Mouse (Mus musculus) liver, embryonic 12.5 days (tissue): ENCODE data around the gene Il17rd. TPM values are rescaled to one million over a fixed set of nuclear protein-coding genes. Genes with fewer than 3 reads are reported as not detected.

Source experiments
- ATAC-seq: fragments of 200-750 bp; cut with Nextera tagmentation; 2 replicates; pipeline ENCODE4 v1.8.0; 2017; ENCODE audit warnings: moderate number of reproducible peaks, mild to moderate bottlenecking, moderate library complexity
- H3K27ac ChIP-seq: fragments of 300-500 bp; sonication (generic); 2 replicates; pipeline ENCODE4 v1.5.1; 2016; ENCODE audit warnings: mild to moderate bottlenecking
- H3K27me3 ChIP-seq: fragments of 300-500 bp; sonication (generic); replicated peaks from 2 replicates; pipeline ENCODE4 v1.6.1; 2016; ENCODE audit warnings: mild to moderate bottlenecking, moderate library complexity
- H3K36me3 ChIP-seq: fragments of 300-500 bp; sonication (generic); 2 replicates; pipeline ENCODE4 v1.6.1; 2016; ENCODE audit warnings: mild to moderate bottlenecking, moderate library complexity
- H3K4me1 ChIP-seq: fragments of 300-500 bp; sonication (generic); 2 replicates; pipeline ENCODE4 v1.6.1; 2016
- H3K4me2 ChIP-seq: fragments of 300-500 bp; sonication (generic); 2 replicates; pipeline ENCODE4 v1.6.1; 2016; ENCODE audit warnings: mild to moderate bottlenecking, moderate library complexity
- H3K4me3 ChIP-seq: fragments of 300-500 bp; sonication (generic); 2 replicates; pipeline ENCODE4 v1.5.1; 2016; ENCODE audit warnings: mild to moderate bottlenecking, moderate library complexity
- H3K9ac ChIP-seq: fragments of 300-500 bp; sonication (generic); 2 replicates; pipeline ENCODE4 v1.6.1; 2016; ENCODE audit warnings: mild to moderate bottlenecking, moderate library complexity
- H3K9me3 ChIP-seq: fragments of 300-500 bp; sonication (generic); replicated peaks from 2 replicates; pipeline ENCODE4 v1.6.1; 2016; ENCODE audit warnings: mild to moderate bottlenecking, moderate library complexity
- WGBS: fragments of 180-500 bp; shearing (Covaris S2); methylation state at CpG from one replicate; pipeline ENCODE4 v1.1.7; 2016; ENCODE audit not compliant: insufficient replicate concordance; 5-methylcytosine and 5-hydroxymethylcytosine counted together
- polyA plus RNA-seq: library from polyadenylated mRNA; unstranded; fragments of >200 nt; fragmentation: Nextera tagmentation; extraction: Ambion mirVana; gene quantifications from 2 replicates; pipeline ENCODE4 v1.2.1, GENCODE M21; 2016

The Il17rd gene
- polyA plus RNA-seq, 1 experiment from 2014 or later, result 0.27 TPM

DNA sequence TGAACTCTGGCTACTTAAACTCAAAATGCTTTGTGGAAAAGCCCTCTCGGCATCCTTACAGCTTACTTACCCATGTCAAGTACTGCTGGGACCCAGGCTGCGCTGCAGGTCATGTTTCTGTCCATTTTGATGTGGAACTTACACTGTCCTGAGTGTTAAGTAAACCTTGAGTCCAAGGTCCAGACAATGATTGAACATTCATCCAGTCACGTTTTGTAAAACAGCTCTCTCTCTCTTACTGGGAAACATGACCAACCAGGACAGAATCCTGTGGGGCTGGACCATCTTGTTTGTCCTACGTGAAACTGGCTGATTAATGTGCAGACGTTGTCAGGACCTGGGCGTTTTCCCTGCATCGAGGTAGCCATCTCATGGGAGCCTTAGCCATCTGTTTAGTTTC is 63.0 kb downstream of the Il17rd start:
- Histone ChIP-seq H3K27me3 (no peaks in the 10 kb centered on the region), H3K9ac (no peak overlapping the region), H3K4me2 (no peak overlapping the region), H3K9me3 (no peaks in the 10 kb centered on the region), H3K36me3 (no peaks in the 10 kb centered on the region), H3K4me1 (no peaks in the 10 kb centered on the region), H3K27ac (no peak overlapping the region), H3K4me3 (no peak overlapping the region)
- WGBS, result 57% methylated on average over 7 of the region's 7 CpGs
- ATAC-seq, result peak; percentile 47; the same call in 1 of the 2 replicates

DNA sequence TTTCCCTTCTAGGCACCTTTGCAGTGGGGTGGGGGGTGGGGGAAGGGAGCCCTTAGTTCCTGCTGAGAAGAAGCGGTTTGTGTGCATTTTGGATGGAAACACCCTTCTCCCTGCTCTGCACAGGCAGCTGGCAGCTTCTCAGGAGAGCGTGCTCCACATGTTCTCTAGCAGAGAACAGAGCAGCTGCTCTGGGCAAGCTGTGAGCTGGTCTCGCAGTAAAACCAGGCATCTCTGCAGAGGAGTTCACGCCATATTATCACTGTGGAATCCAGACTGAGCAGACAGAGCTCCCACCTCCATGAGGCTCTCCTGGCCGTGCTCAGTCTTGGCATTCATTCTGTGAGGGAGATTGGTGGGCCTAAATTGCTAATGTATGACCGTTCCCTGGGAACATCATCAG is 64.0 kb downstream of the Il17rd start:
- H3K27ac ChIP-seq, result no peak overlapping the region
- H3K9ac ChIP-seq, result no peak overlapping the region
- H3K27me3 ChIP-seq, result 0 out of 2 replicates have a peak, but pooled peaks cover 3% of the 10 kb centered on the region
- no peaks in the 10 kb centered on the region for H3K9me3 ChIP-seq
- no peaks in the 10 kb centered on the region for H3K36me3 ChIP-seq
- H3K4me1 ChIP-seq, result no peaks in the 10 kb centered on the region
- no peak for ATAC-seq
- 63% methylated on average over 6 of the region's 6 CpGs for whole genome bisulfite sequencing
- H3K4me3 ChIP-seq, result no peak overlapping the region
- no peak overlapping the region for H3K4me2 ChIP-seq

DNA sequence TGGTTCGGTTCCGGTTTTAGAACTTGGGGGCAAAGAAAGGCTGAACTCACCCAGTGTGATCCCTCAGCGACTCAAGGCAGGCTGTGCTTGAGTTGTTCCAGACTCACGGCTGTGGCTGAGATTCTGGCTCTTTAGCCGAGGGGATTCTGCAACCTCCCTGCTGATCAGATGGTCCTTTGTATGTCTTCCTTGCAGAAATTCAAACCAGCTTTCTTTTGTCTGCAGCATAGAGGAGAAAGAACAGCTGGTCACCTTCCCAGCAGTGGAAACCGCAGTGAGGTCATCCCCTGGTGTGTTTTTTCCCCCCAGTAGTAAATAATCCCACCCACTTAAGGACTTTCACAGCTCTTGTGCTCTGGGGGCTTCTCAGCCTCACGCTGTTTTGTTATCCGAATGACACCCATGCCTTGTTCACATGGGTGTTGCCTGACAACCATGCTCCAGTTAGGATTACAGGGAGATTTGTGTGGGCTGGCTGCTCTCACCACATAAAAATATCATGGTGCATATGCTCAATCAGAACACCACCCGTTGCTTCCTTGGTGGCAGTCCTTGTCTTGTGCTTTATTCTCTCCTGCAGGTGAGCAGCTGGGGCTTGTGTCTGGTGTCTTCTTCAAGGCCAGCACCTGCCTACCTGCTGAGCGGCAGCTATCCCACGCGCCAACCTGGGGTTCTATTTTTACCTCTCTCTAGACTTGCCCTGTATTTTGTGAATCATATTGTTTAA is 67.2 kb downstream of the Il17rd start:
- Histone ChIP-seq H3K27me3 (0 out of 2 replicates have a peak, but pooled peaks cover 3% of the 10 kb centered on the region), H3K36me3 (no peaks in the 10 kb centered on the region), H3K9me3 (no peaks in the 10 kb centered on the region), H3K9ac (no peak overlapping the region), H3K4me2 (no peak overlapping the region), H3K27ac (no peak overlapping the region), H3K4me1 (no peaks in the 10 kb centered on the region), H3K4me3 (no peak overlapping the region)
- no peak for ATAC-seq
- 68% methylated on average over 12 of the region's 12 CpGs for WGBS

DNA sequence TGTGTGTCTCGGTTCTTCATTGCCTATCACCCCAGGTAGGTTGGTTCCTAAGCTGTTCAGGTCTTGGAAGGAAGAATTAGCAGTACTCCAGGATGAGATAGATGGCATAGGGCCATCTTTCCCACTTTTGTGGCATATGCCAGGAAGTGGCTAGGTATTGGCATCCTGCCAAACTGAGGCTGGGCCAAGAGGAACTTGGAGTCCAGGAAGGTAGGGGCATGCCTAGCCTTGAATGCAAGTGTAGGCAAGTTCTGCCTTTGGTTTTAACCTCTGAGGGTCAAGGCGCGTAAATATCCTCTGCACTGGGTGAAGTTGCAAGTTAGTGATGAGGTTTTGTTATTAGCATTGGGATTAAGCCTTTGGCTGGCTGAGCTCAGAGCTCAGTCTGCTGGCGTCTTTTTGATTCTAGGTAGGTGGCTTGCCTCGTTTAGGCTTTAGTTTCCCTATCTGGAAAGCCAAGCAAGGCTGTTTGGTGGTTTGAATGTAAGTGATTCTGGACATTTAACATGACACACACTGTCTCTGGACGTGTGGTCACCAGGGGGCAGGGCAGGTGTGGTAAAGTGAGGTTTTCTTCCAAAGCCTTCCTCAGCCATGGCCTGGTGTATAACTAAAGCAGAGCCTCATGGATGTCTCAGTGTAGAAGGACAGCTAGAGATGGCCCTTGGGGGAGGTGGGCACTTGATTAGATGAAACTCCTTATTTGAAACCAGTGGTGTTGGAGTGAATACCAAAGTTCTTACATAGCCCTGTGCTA is 70.2 kb downstream of the Il17rd start:
- H3K4me1 ChIP-seq, result no peaks in the 10 kb centered on the region
- no peak overlapping the region for H3K4me3 ChIP-seq
- H3K27ac ChIP-seq, result no peak overlapping the region
- WGBS, result 45% methylated on average over 6 of the region's 6 CpGs
- H3K9ac ChIP-seq, result no peak overlapping the region
- peaks cover 14% of the 10 kb centered on the region for H3K27me3 ChIP-seq
- no peaks in the 10 kb centered on the region for H3K9me3 ChIP-seq
- ATAC-seq, result no peak
- H3K36me3 ChIP-seq, result no peaks in the 10 kb centered on the region
- no peak overlapping the region for H3K4me2 ChIP-seq

DNA sequence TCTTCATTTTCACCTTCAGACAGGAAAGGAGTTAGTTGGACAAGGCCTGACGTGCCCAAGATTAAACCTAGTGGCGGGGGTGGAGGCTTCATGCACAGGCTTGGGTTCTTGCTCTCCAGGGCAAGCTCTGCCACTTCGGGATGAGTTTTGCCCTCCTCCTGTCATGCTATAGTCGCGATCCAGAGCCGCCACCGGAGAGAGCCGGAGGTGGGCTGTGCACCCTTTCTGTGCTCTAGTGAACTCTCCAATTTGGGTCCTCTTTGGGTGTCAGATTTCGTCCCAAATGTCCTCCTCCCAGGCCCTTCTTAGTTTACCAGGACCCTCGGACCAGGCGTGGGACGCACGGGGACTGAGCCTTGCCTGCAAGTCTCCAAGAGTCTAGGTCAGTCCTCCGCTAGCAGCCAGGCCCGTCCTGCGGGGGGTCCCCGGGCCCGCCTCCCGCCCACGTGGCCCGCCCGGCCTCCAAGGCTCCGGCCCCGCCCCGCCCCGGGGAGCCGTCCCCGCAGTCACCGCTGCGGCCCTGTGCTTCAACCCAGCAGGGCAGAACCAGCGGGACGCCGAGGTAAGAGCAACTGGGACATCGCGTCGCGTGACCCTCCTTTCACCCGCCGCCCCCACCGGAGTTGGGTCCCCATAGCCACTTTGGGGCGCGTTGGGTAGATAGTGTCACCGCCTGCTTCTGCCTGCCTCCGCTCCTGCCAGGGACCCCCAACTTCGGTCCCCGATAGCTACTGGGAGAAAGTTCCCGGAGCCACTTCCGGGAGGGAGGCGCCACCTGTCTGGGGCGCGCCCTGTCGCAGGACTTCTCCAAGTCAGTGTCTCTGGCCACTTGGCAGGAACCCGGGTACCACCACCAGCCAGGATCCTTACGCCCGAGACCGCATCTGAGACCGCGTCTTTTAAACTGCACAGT is 75.9 kb downstream of the Il17rd start, which contains the start of gene Arhgef3:
Gene Arhgef3 (plus strand): TSS at position 538 of the 913 bp plus-strand sequence.
- Histone ChIP-seq H3K4me1 (no peaks in the 10 kb centered on the region; the same call in 1 of the 2 replicates), H3K4me3 (peak within 1 kb of the TSS; percentile 55), H3K27me3 (peaks cover 50% of the 10 kb centered on the region), H3K9me3 (no peaks in the 10 kb centered on the region), H3K9ac (peak within 1 kb of the TSS; percentile 28; the same call in 1 of the 2 replicates), H3K4me2 (peak within 1 kb of the TSS; percentile 80), H3K27ac (no peak within 1 kb of the TSS), H3K36me3 (no peaks in the 10 kb centered on the region)
- 2% methylated on average over 58 of the region's 58 CpGs for WGBS
- ATAC-seq, result peak; percentile 55

DNA sequence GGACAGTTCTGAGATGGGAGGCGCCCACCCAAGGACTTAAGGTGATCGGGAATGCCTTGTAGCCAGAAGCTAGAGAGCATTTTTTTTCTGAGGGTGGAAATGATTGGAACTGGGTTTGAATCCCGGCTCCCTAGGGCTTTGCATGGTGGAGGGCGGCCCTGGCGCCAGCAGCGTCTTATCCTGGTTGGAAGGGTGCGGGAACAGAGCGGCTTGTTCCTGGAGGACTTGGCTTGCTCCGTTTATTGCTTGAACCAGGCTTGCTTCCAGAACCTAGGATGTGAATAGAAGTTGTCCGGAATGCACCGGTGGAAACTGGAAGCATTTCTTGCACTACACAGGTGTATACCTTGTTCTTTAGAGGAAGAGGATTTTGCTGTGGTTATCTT is 76.5 kb downstream of the Il17rd start:
- H3K27me3 ChIP-seq, result peaks cover 50% of the 10 kb centered on the region
- H3K4me1 ChIP-seq, result no peaks in the 10 kb centered on the region; the same call in 1 of the 2 replicates
- no peak overlapping the region for H3K27ac ChIP-seq
- no peaks in the 10 kb centered on the region for H3K9me3 ChIP-seq
- H3K4me3 ChIP-seq, result peak overlapping the region; percentile 55
- WGBS, result 17% methylated on average over 11 of the region's 11 CpGs
- no peak overlapping the region for H3K9ac ChIP-seq
- no peaks in the 10 kb centered on the region for H3K36me3 ChIP-seq
- peak overlapping the region; percentile 80 for H3K4me2 ChIP-seq
- ATAC-seq, result no peak

DNA sequence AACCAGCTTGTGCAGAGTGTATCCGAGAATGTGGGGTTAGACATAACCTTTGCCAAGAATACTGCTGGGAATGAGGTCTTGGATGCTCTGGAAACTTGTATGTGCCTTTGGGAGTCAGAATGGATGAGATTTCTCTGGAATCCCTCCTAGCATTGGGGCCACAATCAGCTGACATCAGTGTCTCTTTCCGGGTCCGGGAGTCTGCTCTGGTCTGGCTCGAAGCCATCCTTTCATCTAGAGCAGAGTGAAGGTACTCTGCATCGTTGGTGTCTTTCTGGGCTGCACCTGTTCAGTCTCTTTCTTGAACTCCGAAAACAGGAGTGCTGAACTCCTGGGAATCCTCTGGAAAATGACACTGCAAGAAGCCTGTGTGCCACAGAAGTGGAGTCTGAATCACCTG is 77.2 kb downstream of the Il17rd start:
- no peak overlapping the region for H3K4me3 ChIP-seq
- no peak for ATAC-seq
- WGBS, result 58% methylated on average over 6 of the region's 6 CpGs
- H3K9ac ChIP-seq, result no peak overlapping the region
- no peak overlapping the region for H3K27ac ChIP-seq
- no peak overlapping the region for H3K4me2 ChIP-seq
- no peaks in the 10 kb centered on the region for H3K9me3 ChIP-seq
- no peaks in the 10 kb centered on the region for H3K36me3 ChIP-seq
- H3K4me1 ChIP-seq, result no peaks in the 10 kb centered on the region; the same call in 1 of the 2 replicates
- H3K27me3 ChIP-seq, result peaks cover 50% of the 10 kb centered on the region

DNA sequence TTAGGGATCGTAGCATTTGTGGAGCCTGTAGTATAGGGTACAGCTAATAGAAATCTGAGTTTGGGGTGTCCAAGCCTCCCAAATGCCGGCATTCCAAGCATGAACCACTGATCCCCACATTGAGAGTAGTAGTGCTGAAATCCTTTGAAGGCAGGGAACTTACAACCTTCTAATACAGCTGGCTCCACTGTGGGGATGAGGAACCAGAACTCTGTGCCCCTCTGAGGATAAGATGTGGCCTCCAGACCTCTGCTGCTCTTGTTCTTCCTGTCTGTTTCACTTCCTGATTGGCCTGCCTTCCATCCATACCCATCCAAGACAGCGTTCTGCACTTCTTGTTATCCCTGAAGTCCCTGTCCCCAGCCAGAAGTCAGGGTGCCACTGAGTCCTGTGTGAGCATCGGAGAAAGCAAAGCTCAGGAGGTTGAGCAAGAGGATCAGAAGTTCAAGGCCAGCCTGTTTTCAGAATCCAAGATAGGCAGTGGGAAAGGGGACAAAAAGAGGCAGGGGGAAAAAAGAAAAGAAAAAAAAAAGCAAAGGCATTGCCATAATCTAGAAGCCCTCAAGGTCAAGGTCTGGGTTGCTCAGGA is 77.9 kb downstream of the Il17rd start:
- H3K4me1 ChIP-seq, result no peaks in the 10 kb centered on the region; the same call in 1 of the 2 replicates
- no peak overlapping the region for H3K9ac ChIP-seq
- H3K4me3 ChIP-seq, result no peak overlapping the region
- no peak overlapping the region for H3K4me2 ChIP-seq
- 49% methylated on average over 4 of the region's 4 CpGs for WGBS
- H3K9me3 ChIP-seq, result no peaks in the 10 kb centered on the region
- H3K36me3 ChIP-seq, result no peaks in the 10 kb centered on the region
- peaks cover 50% of the 10 kb centered on the region for H3K27me3 ChIP-seq
- H3K27ac ChIP-seq, result no peak overlapping the region
- no peak for ATAC-seq

DNA sequence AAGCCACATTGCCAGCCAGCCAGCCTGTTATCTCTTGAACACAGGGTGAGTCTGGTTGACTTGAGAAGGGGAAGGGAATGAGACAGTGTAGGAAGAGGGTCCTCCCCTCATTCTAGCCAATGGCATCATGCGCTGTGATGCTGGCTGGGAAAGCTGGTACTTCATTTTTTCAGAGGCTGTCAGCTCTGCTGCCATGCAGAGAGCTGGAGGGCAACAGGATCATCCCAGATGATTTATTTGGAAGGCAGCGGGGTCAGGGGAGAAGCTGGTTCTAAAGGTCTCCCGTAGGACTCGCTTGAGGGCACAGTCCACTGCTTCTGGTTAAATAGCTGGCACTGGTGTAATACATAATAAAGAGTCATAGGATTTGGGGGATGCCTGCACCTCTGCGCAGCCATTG is 79.8 kb downstream of the Il17rd start:
- no peak overlapping the region for H3K27ac ChIP-seq
- no peaks in the 10 kb centered on the region for H3K36me3 ChIP-seq
- peaks cover 42% of the 10 kb centered on the region for H3K27me3 ChIP-seq
- H3K4me2 ChIP-seq, result no peak overlapping the region
- no peak for ATAC-seq
- WGBS, result 79% methylated on average over 5 of the region's 5 CpGs
- H3K9me3 ChIP-seq, result no peaks in the 10 kb centered on the region
- H3K4me3 ChIP-seq, result no peak overlapping the region
- H3K4me1 ChIP-seq, result no peaks in the 10 kb centered on the region; the same call in 1 of the 2 replicates
- no peak overlapping the region for H3K9ac ChIP-seq

DNA sequence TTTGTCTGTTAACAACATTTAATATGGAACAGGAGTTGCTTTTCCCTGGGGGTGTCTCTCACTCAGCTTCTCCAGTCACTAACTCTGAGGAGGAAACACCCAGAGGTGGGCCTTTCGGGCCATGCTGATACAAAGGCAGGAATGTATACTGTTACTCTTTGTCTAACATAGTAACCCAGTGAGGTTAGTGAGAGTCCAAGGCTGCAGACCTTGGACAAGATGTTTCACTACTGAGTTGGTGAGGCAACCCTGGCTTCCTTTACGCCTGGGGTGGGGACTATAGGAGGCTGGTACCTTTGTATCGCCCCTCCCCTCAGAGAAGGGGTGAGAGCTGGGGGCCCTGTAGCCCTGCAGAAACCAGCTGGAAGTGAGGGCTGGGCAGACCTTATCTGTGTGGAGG is 83.9 kb downstream of the Il17rd start:
- Histone ChIP-seq H3K9ac (no peak overlapping the region), H3K27ac (no peak overlapping the region), H3K4me3 (no peak overlapping the region), H3K9me3 (no peaks in the 10 kb centered on the region), H3K27me3 (peaks cover 9% of the 10 kb centered on the region; the same call in 1 of the 2 replicates), H3K4me2 (no peak overlapping the region), H3K36me3 (no peaks in the 10 kb centered on the region), H3K4me1 (no peaks in the 10 kb centered on the region)
- 67% methylated on average over 3 of the region's 3 CpGs for WGBS
- ATAC-seq, result no peak

DNA sequence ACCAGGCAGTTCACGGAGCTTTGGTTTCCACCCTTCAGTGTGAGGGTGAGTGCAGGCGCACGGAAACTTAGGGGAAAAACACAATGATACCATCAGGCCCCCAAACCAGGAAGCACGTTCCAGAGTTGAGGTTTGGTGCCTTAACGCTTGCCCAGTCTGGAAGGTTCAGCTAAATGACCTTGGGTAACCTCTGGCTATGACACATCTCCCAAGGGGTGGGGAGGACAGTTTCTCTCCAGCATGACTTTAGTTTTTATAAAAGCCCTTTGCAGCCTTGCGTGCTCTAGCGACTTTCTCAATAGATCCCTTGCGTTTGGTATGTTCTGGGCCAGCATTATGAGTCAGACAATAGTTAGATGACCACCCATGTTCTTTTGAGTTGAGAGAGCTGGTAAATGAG is 84.8 kb downstream of the Il17rd start:
- Histone ChIP-seq H3K27me3 (no peaks in the 10 kb centered on the region), H3K4me2 (no peak overlapping the region), H3K9ac (no peak overlapping the region), H3K27ac (no peak overlapping the region), H3K4me3 (no peak overlapping the region), H3K36me3 (no peaks in the 10 kb centered on the region), H3K4me1 (no peaks in the 10 kb centered on the region), H3K9me3 (no peaks in the 10 kb centered on the region)
- 40% methylated on average over 8 of the region's 8 CpGs for WGBS
- ATAC-seq, result no peak
